Comparison of ENCODE assay signal across 25 mouse cellular contexts in the genomic region with DNA sequence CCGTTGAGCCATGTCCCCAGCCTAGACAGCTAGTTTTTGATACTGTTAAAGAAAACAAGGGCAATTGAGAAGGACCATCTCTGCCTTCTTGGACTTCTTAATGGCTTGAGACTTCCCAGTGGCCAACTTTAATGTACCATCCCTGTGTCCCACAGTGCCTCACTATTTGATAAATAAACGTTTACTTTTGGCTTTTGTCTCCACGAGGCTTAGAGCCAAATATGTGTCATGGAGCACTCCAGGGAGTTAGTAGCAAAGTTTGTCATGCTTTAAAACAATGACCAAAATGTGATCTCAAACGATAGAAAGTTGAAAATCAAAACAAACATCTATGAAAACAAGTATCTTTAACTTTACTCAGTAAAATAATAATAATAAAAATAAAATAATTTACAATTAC.
DNase-seq lines count a peak whose midpoint lies in the region; ATAC-seq and TF ChIP-seq lines count a peak whose summit lies in the region.
"Had no signal": no experiment of that assay in that cellular context is flagged by ENCODE, and none has a peak within 500 bp of the region (broad histone marks: within the 10 kb centered on the region; RNA-seq: fewer than 3 reads in every experiment).

No protein-coding gene starts in this region.

- H3K4me1 ChIP-seq in heart, postnatal 0 days (ENCODE audit: control insufficient read depth, insufficient read depth): peaks cover 14% of the 10 kb centered on the region
- H3K4me1 ChIP-seq in kidney, embryonic 15.5 days: peaks cover 50% of the 10 kb centered on the region
- peaks cover 41% of the 10 kb centered on the region for H3K4me1 ChIP-seq in kidney, embryonic 16.5 days (ENCODE audit: insufficient read depth, low read length)
- H3K4me1 ChIP-seq: embryonic facial prominence, embryonic 15.5 days had no signal

- H3K4me2 ChIP-seq in heart, postnatal 0 days (ENCODE audit: low read depth, low read length): no peak overlapping the region
- H3K4me2 ChIP-seq in kidney, embryonic 15.5 days: no peak overlapping the region
- H3K4me2 ChIP-seq in kidney, embryonic 16.5 days (replicated peaks; ENCODE audit: low read depth, low read length): no peak overlapping the region
- H3K4me2 ChIP-seq: embryonic facial prominence, embryonic 12.5 days; embryonic facial prominence, embryonic 15.5 days; heart, embryonic 12.5 days; heart, embryonic 15.5 days; hindbrain, embryonic 14.5 days had no signal

- WGBS in heart, postnatal 0 days: 40% methylated on average over 4 of the region's 4 CpGs
- WGBS in kidney, embryonic 15.5 days: 38% methylated on average over 4 of the region's 4 CpGs
- WGBS in kidney, embryonic 16.5 days: 34% methylated on average over 4 of the region's 4 CpGs

- H3K9me3 ChIP-seq in heart, postnatal 0 days (replicated peaks; ENCODE audit: control insufficient read depth, low read length): no peaks in the 10 kb centered on the region
- H3K9me3 ChIP-seq in kidney, embryonic 15.5 days (replicated peaks): no peaks in the 10 kb centered on the region
- H3K9me3 ChIP-seq in kidney, embryonic 16.5 days (ENCODE audit: low read length): peaks cover 4% of the 10 kb centered on the region; the same call in 1 of the 2 replicates
- H3K9me3 ChIP-seq: embryonic facial prominence, embryonic 12.5 days; embryonic facial prominence, embryonic 15.5 days; heart, embryonic 12.5 days; heart, embryonic 15.5 days had no signal

- no peaks in the 10 kb centered on the region for H3K36me3 ChIP-seq in heart, postnatal 0 days (replicated peaks; ENCODE audit: control insufficient read depth, insufficient read depth, low read length)
- H3K36me3 ChIP-seq in kidney, embryonic 15.5 days: no peaks in the 10 kb centered on the region
- H3K36me3 ChIP-seq in kidney, embryonic 16.5 days (ENCODE audit: insufficient read depth, low read length): no peaks in the 10 kb centered on the region
- H3K36me3 ChIP-seq: embryonic facial prominence, embryonic 12.5 days; embryonic facial prominence, embryonic 15.5 days; heart, embryonic 12.5 days; heart, embryonic 15.5 days had no signal

- no peak for TF ChIP-seq EP300 in heart, postnatal 0 days (IDR thresholded peaks at IDR 0.05; ENCODE audit: low read depth)

- ATAC-seq in heart, postnatal 0 days (ENCODE audit: insufficient read depth, low read depth): no peak
- no peak for ATAC-seq in kidney, embryonic 15.5 days (replicated peaks; ENCODE audit: low FRiP score)
- ATAC-seq in kidney, embryonic 16.5 days (ENCODE audit: low FRiP score, low TSS enrichment): no peak
- ATAC-seq: forebrain, embryonic 14.5 days; forebrain, postnatal 0 days; Patski had no signal

- DNase-seq in heart, postnatal 0 days (ENCODE audit: low spot score): no peak
- no peak for DNase-seq in heart, adult 18-20 months
- DNase-seq in lung, postnatal 10 days: peak; percentile 47
- DNase-seq in lung, postnatal 14 days: no peak
- DNase-seq in Muller cell, postnatal 12 days (ENCODE audit: inconsistent ontology term): no peak
- DNase-seq: adrenal gland, adult 2 months; adrenal gland, postnatal 14 days; cerebellum, adult 11 months; cerebellum, adult 2 months; cerebellum, adult 9-11 months; cerebellum, postnatal 25 days; forebrain, postnatal 0 days; gastrocnemius, adult 2 months; gastrocnemius, postnatal 14 days; heart, adult 11 months; heart, postnatal 4 days had no signal

- no peak for TF ChIP-seq CTCF in heart, postnatal 0 days (IDR thresholded peaks at IDR 0.05; ENCODE audit: low read depth)

- no peak overlapping the region for H3K9ac ChIP-seq in heart, postnatal 0 days (replicated peaks; ENCODE audit: low read depth, low read length)
- no peak overlapping the region for H3K9ac ChIP-seq in kidney, embryonic 15.5 days
- no peak overlapping the region for H3K9ac ChIP-seq in kidney, embryonic 16.5 days (replicated peaks; ENCODE audit: low read length)
- H3K9ac ChIP-seq: embryonic facial prominence, embryonic 12.5 days; embryonic facial prominence, embryonic 15.5 days; forebrain, postnatal 0 days; heart, embryonic 12.5 days; heart, embryonic 15.5 days; hindbrain, embryonic 14.5 days had no signal

- no peaks in the 10 kb centered on the region for H3K27me3 ChIP-seq in heart, postnatal 0 days (ENCODE audit: control insufficient read depth, insufficient read depth, low read length)
- no peaks in the 10 kb centered on the region for H3K27me3 ChIP-seq in kidney, embryonic 15.5 days
- H3K27me3 ChIP-seq in kidney, embryonic 16.5 days (ENCODE audit: insufficient read depth, low read length): no peaks in the 10 kb centered on the region
- H3K27me3 ChIP-seq: embryonic facial prominence, embryonic 12.5 days; embryonic facial prominence, embryonic 15.5 days; heart, embryonic 12.5 days; heart, embryonic 15.5 days; Patski had no signal

- peak overlapping the region; percentile 22; the same call in 1 of the 2 replicates for H3K27ac ChIP-seq in heart, postnatal 0 days (ENCODE audit: low read depth)
- 0 out of 2 replicates have a peak overlapping the region, but pooled peaks have one; percentile 22 for H3K27ac ChIP-seq in kidney, embryonic 15.5 days
- no peak overlapping the region for H3K27ac ChIP-seq in kidney, embryonic 16.5 days (ENCODE audit: low read length)
- H3K27ac ChIP-seq: embryonic facial prominence, embryonic 12.5 days; embryonic facial prominence, embryonic 15.5 days; gastrocnemius, adult 2 months; hindbrain, embryonic 14.5 days had no signal

- H3K4me3 ChIP-seq in heart, postnatal 0 days (ENCODE audit: low read depth, low read length): no peak overlapping the region
- H3K4me3 ChIP-seq in kidney, embryonic 15.5 days (replicated peaks): no peak overlapping the region
- no peak overlapping the region for H3K4me3 ChIP-seq in kidney, embryonic 16.5 days (ENCODE audit: low read length)
- H3K4me3 ChIP-seq: embryonic facial prominence, embryonic 12.5 days; embryonic facial prominence, embryonic 15.5 days; gastrocnemius, adult 2 months; heart, embryonic 12.5 days; heart, embryonic 15.5 days had no signal
